Mouse (Mus musculus) T-helper 17 cell (primary cell): ENCODE results near the gene Gm49354.
"Not testable (repeated sequence)": the region's sequence is repeated elsewhere in the genome, so short reads cannot be mapped to it uniquely, and the experiment has no call there.

Experiments used
- in situ Hi-C, 2 experiments: fragments of 300-600 bp; cut with MboI, MseI; formaldehyde crosslinking; loops; 1 replicate in 1 of 2; 2 replicates in 1 of 2; pipeline ENCODE4 v1.15.1; 2025; ENCODE audit warnings: high pct_unique_total_duplicates in 2 of 2

Gm49354 gene

DNA sequence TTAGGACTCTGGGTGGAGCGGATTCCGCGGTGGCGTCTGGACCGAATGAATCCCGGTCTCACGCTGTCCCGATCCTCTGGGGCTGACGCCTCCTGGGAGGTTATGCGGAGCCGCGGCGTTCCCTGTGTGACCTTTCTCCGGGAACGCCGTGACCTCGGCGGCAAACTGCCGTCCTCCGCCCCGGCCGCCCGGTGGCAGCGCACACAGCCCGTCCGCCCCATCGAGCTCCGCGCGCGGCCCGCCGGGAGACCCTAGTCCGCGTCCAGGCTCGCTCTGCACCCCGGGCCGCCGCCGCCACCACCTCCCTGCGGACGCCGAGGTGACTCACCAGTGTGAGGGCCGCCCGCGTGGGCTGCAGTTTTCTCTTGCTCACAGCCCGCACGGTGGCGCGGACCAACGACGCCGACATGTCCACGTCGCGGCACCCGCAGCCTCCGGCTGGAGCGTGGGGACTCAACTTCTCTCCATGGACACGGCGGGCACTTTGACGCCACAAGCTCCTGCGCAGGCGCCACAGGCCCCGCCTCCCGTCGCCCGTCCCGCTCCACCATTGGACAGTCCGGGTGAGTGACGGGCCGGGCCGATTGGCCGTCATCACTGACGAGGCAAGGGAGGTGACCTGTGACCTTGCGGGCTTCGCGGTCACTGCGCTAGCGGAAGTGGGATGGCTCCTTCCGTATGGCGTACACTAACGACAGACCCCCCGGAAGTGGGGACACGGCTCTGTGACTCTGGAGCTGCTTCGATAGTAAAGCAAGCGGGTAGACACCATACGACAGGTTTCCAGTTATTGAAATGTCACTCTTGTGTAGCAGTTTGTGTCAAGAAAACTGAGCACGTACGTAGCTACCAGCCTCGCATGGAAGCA, 12.5 kb downstream of the Gm49354 start, which contains the start of gene Isca1:
Gene Isca1 (minus strand): TSS at position 515 of the 868 bp plus-strand sequence.
- in situ Hi-C loops = loop anchor here in 1 of 2 experiments (25.0 kb wide), 1 partner anchor 1382 kb away; the partner anchor contains the start of gene 2210016F16Rik

- in situ Hi-C loops = loop anchor here in 1 of 2 experiments (25.0 kb wide), 1 partner anchor 1381 kb away; the partner anchor contains the start of gene 2210016F16Rik
Observed at GRCm38 (mm10) chr13:59768531-59768930, 13.5 kb downstream of the Gm49354 start.

GRCm38 (mm10) chr13:59766786-59767515, 15.1 kb downstream of the Gm49354 start:
- in situ Hi-C loops = loop anchor here in 1 of 2 experiments (25.0 kb wide), 1 partner anchor 1380 kb away; the partner anchor contains the start of gene 2210016F16Rik

DNA sequence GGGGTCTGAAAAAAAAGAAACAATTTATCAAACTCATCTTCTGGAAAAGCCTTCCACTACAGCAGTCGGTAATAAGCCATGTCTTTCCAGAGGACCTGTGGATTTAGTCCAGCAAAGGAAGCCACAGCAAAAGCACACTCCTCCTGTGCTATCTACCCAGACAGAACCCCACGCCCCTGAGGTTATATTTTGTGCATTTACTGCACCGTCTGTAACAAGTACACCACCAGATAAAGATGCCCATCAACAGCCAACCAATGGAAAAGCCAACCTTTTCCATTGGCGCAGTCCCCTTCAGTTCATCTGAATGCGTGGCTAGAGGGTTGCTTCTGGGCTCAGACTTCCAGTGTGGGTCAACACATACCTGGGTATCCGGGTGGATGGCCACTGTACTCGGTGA, 19.3 kb downstream of the Gm49354 start:
- in situ Hi-C loops = loop anchor here in 1 of 2 experiments (25.0 kb wide), 1 partner anchor 1375 kb away; the partner anchor contains the start of gene 2210016F16Rik

- in situ Hi-C loops = loop anchor here in 1 of 2 experiments (10.0 to 25.0 kb wide), 2 partner anchors 708 to 1370 kb away; partner anchors contain the start of gene 2210016F16Rik
Observed at GRCm38 (mm10) chr13:59756906-59757305, 25.1 kb downstream of the Gm49354 start.

GRCm38 (mm10) chr13:59750310-59750709, 31.7 kb downstream of the Gm49354 start:
- in situ Hi-C loops = loop anchor here in 1 of 2 experiments (10.0 to 25.0 kb wide), 2 partner anchors 714 to 1363 kb away; partner anchors contain the start of gene 2210016F16Rik

DNA sequence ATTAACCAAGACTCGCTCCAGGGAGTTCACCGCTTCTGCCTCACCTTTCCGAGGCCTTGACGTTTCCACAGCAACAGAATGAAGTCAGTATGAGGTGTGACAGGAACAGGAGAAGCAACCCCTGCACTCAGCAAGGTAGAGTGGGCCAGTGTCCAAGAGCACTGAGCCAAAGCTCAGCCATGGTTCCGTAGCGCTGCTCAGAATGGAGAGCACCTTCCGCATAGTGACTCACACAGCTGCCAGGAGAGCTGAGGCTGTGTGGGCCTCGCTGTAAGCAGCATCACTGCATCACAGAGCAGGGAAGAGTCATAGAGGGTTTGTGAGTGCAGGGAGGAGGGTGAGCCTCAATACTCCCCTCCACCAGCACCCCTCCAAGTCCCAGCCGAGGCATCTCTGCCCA, 35.3 kb downstream of the Gm49354 start, which contains the start of gene 1700014D04Rik:
Gene 1700014D04Rik (minus strand): TSS at position 42 of the 400 bp plus-strand sequence.
- in situ Hi-C loops = no loop called here

DNA sequence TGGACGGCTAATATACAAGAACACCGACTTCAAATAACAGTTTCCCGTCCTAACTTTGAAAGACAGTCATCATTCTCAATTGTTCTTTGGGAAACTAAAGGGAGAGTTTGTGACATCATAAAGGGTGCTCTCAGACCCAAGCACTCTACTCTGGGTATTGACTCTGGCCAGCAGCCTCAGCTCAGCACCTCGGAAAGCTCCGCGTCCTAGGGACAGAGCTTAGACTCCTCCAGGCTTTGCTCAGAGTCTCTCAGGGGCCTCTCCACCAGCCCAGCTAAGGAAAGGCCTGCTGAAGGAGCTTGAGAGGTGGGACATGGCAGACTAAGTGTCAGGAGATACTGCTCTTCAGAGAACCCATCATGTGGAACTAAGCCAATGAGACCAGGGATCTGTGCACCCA, 35.9 kb downstream of the Gm49354 start:
- in situ Hi-C loops = no loop called here

- in situ Hi-C loops = no loop called here
Observed at GRCm38 (mm10) chr13:59745462-59745861, 36.6 kb downstream of the Gm49354 start.

DNA sequence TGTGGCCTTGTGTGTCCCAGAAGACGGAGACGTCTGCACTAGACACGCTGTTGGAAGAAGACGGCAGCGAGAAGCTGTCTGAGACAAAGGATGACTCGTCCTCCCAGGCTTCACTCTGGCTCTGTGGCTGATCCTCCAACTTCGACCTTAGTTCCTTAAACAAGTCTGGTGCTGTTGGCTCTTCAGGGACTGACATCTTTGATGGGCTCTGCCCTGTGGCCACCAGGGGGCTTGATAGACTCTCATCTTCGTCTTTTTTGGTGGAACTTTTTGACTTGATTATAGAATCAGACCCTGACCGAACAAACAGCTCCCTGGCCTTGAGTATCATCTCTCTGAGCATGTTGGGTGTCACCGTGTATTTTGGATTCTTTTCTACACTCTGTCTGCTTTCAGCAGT, 40.3 kb downstream of the Gm49354 start:
- in situ Hi-C loops = no loop called here

- in situ Hi-C loops = no loop called here
Observed at GRCm38 (mm10) chr13:59741096-59741495, 40.9 kb downstream of the Gm49354 start.

DNA sequence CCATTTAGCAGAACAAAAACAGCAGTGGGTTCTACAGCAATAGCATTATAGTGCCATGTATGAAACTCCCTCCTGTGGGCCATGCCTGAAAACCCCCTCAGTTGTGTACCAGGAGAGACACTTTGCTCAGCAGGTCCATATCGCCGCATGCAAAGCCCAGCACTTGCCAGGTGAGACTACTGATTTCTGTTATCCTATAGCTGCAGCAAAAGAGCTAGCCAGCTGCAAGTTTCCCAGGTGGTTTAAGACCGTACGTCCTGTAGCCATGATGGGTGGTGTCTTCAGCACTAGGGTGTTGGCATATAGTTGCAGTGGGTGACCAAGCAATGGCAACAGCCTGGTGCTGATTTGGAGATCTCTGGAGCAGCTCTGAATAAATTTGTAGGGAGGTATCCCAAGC, 42.6 kb downstream of the Gm49354 start:
- in situ Hi-C loops = no loop called here

GRCm38 (mm10) chr13:59738455-59738854, 43.6 kb downstream of the Gm49354 start:
- in situ Hi-C loops = no loop called here

DNA sequence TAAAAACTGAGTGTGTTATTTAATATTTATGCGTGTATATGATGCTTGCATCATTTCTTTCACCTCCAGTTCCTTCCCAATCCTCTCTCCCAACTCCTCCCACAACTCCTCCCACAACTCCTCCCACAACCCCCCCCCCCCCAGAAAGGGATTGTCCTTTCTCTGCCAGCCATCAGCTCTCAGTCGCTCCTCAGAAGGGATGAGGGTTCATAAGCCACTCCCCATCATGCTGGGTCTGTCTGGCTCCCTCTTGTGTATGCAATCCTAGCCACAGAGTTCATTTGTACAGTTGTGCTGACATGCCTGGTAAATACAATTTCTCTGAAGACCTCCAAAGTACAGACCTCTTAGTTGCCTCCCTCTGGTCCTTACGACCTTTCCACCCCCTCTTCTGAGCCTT, 46.9 kb downstream of the Gm49354 start:
- in situ Hi-C loops = no loop called here

DNA sequence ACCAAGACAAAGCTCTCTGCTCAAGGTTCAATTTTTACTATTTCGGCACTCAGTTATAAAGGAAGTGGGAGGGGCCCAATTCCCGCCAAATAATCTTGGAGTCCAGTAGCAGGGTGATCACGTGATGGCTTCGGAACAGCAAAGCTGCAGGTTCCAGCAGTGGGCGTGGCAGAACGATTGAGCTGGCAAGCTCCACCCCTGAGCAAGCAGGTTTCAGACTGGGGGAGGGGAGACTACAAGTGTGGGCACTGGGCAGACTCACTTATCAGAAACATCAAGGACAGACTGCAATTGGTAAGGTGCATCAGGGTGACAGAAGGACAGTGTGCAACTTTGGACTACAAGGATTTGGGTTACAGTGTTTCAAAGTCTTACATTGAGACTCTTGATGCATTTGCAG, 47.7 kb downstream of the Gm49354 start:
- in situ Hi-C loops = loop anchor here in 1 of 2 experiments (5.0 kb wide), 1 partner anchor 1092 kb away; no protein-coding TSS in a partner anchor

DNA sequence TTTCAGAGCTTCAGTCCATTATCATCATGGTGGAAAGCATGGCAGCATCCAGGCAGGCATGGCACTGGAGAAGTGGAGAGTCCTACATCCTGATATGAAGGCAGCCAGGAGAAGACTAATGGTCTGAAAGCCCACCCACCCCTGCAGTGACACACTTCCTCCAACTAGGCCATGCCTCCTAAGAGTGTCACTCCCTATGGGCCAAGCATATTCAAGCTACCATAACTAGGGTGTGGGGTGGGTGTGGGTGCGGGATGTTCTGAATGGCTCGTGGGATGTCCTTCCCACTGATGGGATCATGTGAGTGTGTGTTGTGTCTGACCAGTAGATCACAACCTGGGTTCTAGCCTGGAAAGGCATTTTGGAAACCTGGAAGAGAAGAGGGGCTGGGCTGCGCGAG, 48.1 kb downstream of the Gm49354 start:
- in situ Hi-C loops = loop anchor here in 1 of 2 experiments (5.0 kb wide), 1 partner anchor 1092 kb away; no protein-coding TSS in a partner anchor

- in situ Hi-C loops = loop anchor here in 1 of 2 experiments (5.0 kb wide), 1 partner anchor 1089 kb away; no protein-coding TSS in a partner anchor
Observed at GRCm38 (mm10) chr13:59731652-59732051, 50.4 kb downstream of the Gm49354 start, which contains the start of gene Spata31d1d. TSS of gene Spata31d1d (minus strand) at chr13:59731752.

GRCm38 (mm10) chr13:59728378-59729093, 53.5 kb downstream of the Gm49354 start:
- in situ Hi-C loops = loop anchor here in 1 of 2 experiments (5.0 kb wide), 1 partner anchor 86 kb away; no protein-coding TSS in a partner anchor

DNA sequence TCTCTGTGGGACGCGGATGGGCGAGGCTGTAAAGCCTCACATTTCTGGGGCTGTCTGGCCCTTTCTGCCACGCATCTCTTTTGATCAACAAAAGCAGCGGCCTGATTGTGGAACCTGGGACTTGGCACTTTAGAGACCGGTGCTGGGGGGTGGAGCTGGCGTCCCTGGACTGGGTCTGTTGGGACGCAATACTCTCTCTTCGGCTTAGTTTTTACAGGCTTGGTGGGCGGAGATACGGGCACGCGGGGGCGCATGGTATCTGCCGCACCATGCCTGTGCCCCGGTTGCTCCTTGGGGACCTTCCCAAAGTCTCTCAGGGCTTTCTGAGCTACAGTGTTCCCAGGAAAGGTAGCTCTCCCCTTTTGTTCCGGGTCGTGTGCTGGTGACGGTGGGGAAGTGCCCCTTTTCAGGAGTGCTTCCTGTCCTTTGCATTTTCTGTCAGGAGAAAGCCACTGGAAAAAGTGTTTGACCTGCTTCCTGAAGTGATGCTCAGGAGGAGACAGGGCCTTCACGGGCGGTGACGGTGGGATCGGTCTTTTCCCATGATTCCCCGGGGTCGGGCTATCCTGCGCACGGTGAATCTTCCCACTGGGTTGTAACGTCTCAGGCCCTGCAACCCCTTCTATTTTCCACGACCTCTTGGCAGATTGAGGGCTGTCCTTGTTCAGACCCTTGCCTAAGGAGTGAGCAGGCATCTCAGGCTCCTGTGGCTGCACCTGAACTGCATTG, 55.7 kb downstream of the Gm49354 start:
- in situ Hi-C loops = loop anchor here in 1 of 2 experiments (5.0 kb wide), 1 partner anchor 84 kb away; no protein-coding TSS in a partner anchor

- in situ Hi-C loops = not testable (repeated sequence)
Observed at GRCm38 (mm10) chr13:59722089-59722488, 60.0 kb downstream of the Gm49354 start.
